In the genomic region with DNA sequence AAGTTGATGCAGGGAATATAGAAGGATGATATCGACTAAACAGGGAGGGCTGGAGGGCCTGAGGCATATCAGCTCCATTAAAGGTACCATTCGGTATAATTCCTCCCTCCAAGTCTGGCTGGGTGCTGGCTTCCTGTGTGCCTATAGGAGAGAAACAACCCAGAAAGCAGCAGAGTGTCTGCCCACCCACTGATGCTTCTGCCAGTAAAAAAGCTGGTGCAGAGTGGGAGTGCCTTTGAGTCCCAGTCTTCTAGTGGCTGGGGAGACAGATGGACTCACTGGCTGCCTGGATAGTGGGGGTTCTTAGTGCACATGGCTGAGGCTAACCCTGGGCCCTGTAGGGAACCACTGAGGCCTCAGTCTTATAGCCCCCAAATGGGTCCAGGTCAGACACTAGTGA, we compare ENCODE assay signal across 14 mouse cellular contexts.
"Had no signal": no experiment of that assay in that cellular context is flagged by ENCODE, and none has a peak within 500 bp of the region (broad histone marks: within the 10 kb centered on the region; RNA-seq: fewer than 3 reads in every experiment).

No protein-coding gene starts in this region.

- H3K27me3 ChIP-seq: limb, embryonic 15.5 days; midbrain, embryonic 13.5 days had no signal

- H3K4me2 ChIP-seq: limb, embryonic 15.5 days; liver, embryonic 12.5 days; lung, embryonic 14.5 days; midbrain, embryonic 13.5 days had no signal

- H3K9me3 ChIP-seq: limb, embryonic 15.5 days; liver, embryonic 12.5 days; megakaryocyte, embryonic 14.5 days; midbrain, embryonic 13.5 days had no signal

- H3K4me3 ChIP-seq: limb, embryonic 15.5 days; liver, embryonic 12.5 days; megakaryocyte, embryonic 14.5 days; midbrain, embryonic 13.5 days had no signal

- H3K36me3 ChIP-seq: liver, embryonic 12.5 days; midbrain, embryonic 13.5 days had no signal

- H3K9ac ChIP-seq: limb, embryonic 15.5 days; liver, embryonic 12.5 days; lung, embryonic 14.5 days; midbrain, embryonic 13.5 days had no signal

- H3K4me1 ChIP-seq: limb, embryonic 15.5 days; midbrain, embryonic 13.5 days had no signal

- ATAC-seq: liver, embryonic 12.5 days; midbrain, embryonic 13.5 days had no signal

- H3K27ac ChIP-seq: kidney, postnatal 0 days; limb, embryonic 15.5 days; liver, embryonic 12.5 days; macrophage; midbrain, embryonic 13.5 days; stomach, postnatal 0 days had no signal

- DNase-seq: kidney, adult 9 months; kidney, postnatal 36 days; lung, embryonic 14.5 days; lung, postnatal 10 days; right cerebral cortex, postnatal 25 days; thymus, adult 18-20 months; thymus, postnatal 14 days had no signal
